Mouse (Mus musculus) G1E (cell line): ENCODE measurements at regions not wholly inside any gene's neighbourhood (a gene's known extent, or its start where the extent isn't known, plus 50 kb on each side); places are given as distances from the start of the nearest gene placed in this dataset.

Source experiments
- CTCF ChIP-seq: IDR thresholded peaks from 2 replicates; pipeline ENCODE4 v1.5.1; 2012; ENCODE audit warnings: low read depth, low read length, inconsistent platforms, mixed read lengths
- GATA1 ChIP-seq: IDR thresholded peaks from 2 replicates; pipeline ENCODE4 v1.6.1; 2012; ENCODE audit warnings: borderline replicate concordance, low read length, inconsistent platforms, mixed read lengths
- GATA2 ChIP-seq: IDR thresholded peaks from 2 replicates; pipeline ENCODE4 v1.6.1; 2012; ENCODE audit warnings: low read depth, low read length, inconsistent platforms, borderline replicate concordance
- POLR2AphosphoS5 ChIP-seq: IDR thresholded peaks from 2 replicates; pipeline ENCODE4 v1.6.1; 2012; ENCODE audit warnings: low read depth, low read length, inconsistent platforms; ENCODE audit not compliant: insufficient replicate concordance
- TAL1 ChIP-seq: conservative IDR thresholded peaks from 2 replicates; pipeline ENCODE4 v1.6.1; 2012; ENCODE audit warnings: low read depth, low read length, inconsistent platforms, mixed read lengths

DNA sequence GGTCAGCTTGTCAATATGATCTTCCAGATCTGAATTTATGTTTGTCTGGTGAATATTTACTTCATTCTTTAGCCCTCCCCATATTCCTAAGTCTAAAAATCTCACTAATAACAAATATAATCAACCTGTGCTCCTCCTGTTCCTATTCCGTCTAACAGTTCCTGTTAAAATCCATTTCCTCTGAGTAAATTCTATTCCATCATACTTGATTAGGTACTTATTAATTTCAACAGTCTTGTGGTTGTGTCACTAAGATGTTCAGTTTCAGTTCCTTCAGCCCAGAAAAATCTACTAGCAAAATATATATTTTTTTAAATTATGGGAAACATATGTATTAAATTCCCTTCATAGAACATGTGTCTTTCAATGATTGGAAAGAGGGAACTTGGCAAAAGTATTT lies 52.2 kb upstream of the Rap2b start:
- TF ChIP-seq CTCF (no peak), TAL1 (no peak), POLR2AphosphoS5 (no peak), GATA1 (no peak), GATA2 (no peak)
